Mouse (Mus musculus): ENCODE measurements around the gene 3110082I17Rik. TPM values are rescaled to one million over a fixed set of nuclear protein-coding genes. Genes with fewer than 3 reads are reported as not detected.

Gene 3110082I17Rik
- polyA plus RNA-seq, 1 experiment, result 16.4 TPM

- peaks cover 11% of the 10 kb centered on the region for H3K4me1 ChIP-seq (ENCODE audit: control insufficient read depth, insufficient read depth, low read length)
- TF ChIP-seq POLR2A (IDR thresholded peaks at IDR 0.05; ENCODE audit: borderline replicate concordance, low read depth, low read length) (no peak), CTCF (IDR thresholded peaks at IDR 0.05; ENCODE audit: low read depth, low read length) (no peak)
- H3K4me3 ChIP-seq (ENCODE audit: insufficient read depth, low read length), result no peak overlapping the region
- no peak overlapping the region for H3K27ac ChIP-seq (ENCODE audit: insufficient read depth, low read depth, low read length)
Measured at GRCm38 (mm10) chr5:139316982-139317675, 143.2 kb downstream of the 3110082I17Rik start.

GRCm38 (mm10) chr5:139314941-139315642, 145.2 kb downstream of the 3110082I17Rik start:
- peaks cover 15% of the 10 kb centered on the region for H3K4me1 ChIP-seq (ENCODE audit: control insufficient read depth, insufficient read depth, low read length)
- no peak overlapping the region for H3K4me3 ChIP-seq (ENCODE audit: insufficient read depth, low read length)
- TF ChIP-seq CTCF (IDR thresholded peaks at IDR 0.05; ENCODE audit: low read depth, low read length), result no peak
- no peak for TF ChIP-seq POLR2A (IDR thresholded peaks at IDR 0.05; ENCODE audit: borderline replicate concordance, low read depth, low read length)
- no peak overlapping the region for H3K27ac ChIP-seq (ENCODE audit: insufficient read depth, low read depth, low read length)

GRCm38 (mm10) chr5:139313536-139313935, 146.8 kb downstream of the 3110082I17Rik start:
- Histone ChIP-seq H3K4me3 (ENCODE audit: insufficient read depth, low read length) (no peak overlapping the region), H3K27ac (ENCODE audit: insufficient read depth, low read depth, low read length) (no peak overlapping the region), H3K4me1 (ENCODE audit: control insufficient read depth, insufficient read depth, low read length) (peaks cover 18% of the 10 kb centered on the region)
- TF ChIP-seq POLR2A (IDR thresholded peaks at IDR 0.05; ENCODE audit: borderline replicate concordance, low read depth, low read length) (no peak), CTCF (IDR thresholded peaks at IDR 0.05; ENCODE audit: low read depth, low read length) (no peak)

GRCm38 (mm10) chr5:139311822-139312221, 148.5 kb downstream of the 3110082I17Rik start:
- no peak overlapping the region for H3K4me3 ChIP-seq (ENCODE audit: insufficient read depth, low read length)
- peaks cover 18% of the 10 kb centered on the region for H3K4me1 ChIP-seq (ENCODE audit: control insufficient read depth, insufficient read depth, low read length)
- H3K27ac ChIP-seq (ENCODE audit: insufficient read depth, low read depth, low read length), result no peak overlapping the region
- no peak for TF ChIP-seq POLR2A (IDR thresholded peaks at IDR 0.05; ENCODE audit: borderline replicate concordance, low read depth, low read length)
- no peak for TF ChIP-seq CTCF (IDR thresholded peaks at IDR 0.05; ENCODE audit: low read depth, low read length)

- H3K27ac ChIP-seq (ENCODE audit: insufficient read depth, low read depth, low read length), result no peak overlapping the region
- peaks cover 18% of the 10 kb centered on the region for H3K4me1 ChIP-seq (ENCODE audit: control insufficient read depth, insufficient read depth, low read length)
- H3K4me3 ChIP-seq (ENCODE audit: insufficient read depth, low read length), result no peak overlapping the region
- TF ChIP-seq CTCF (IDR thresholded peaks at IDR 0.05; ENCODE audit: low read depth, low read length) (no peak), POLR2A (IDR thresholded peaks at IDR 0.05; ENCODE audit: borderline replicate concordance, low read depth, low read length) (no peak)
Measured at GRCm38 (mm10) chr5:139310477-139310876, 149.8 kb downstream of the 3110082I17Rik start.

- Histone ChIP-seq H3K4me3 (ENCODE audit: insufficient read depth, low read length) (no peak overlapping the region), H3K27ac (ENCODE audit: insufficient read depth, low read depth, low read length) (no peak overlapping the region), H3K4me1 (ENCODE audit: control insufficient read depth, insufficient read depth, low read length) (peaks cover 13% of the 10 kb centered on the region)
- TF ChIP-seq POLR2A (IDR thresholded peaks at IDR 0.05; ENCODE audit: borderline replicate concordance, low read depth, low read length) (no peak), CTCF (IDR thresholded peaks at IDR 0.05; ENCODE audit: low read depth, low read length) (no peak)
Measured at GRCm38 (mm10) chr5:139309946-139310345, 150.4 kb downstream of the 3110082I17Rik start.

Other genes with a start within 250 kb of the 3110082I17Rik start
- gene Get4, start 208.2 kb downstream of the 3110082I17Rik start, polyA plus RNA-seq (2012; ENCODE audit: insufficient read depth, insufficient read length, missing spikeins), result 26.8 and 29.2 TPM in 2 replicates
- gene Adap1, start 134.9 kb downstream of the 3110082I17Rik start, polyA plus RNA-seq (2012; ENCODE audit: insufficient read depth, insufficient read length, missing spikeins), result 73.2 and 77.1 TPM in 2 replicates
- gene Cox19, start 109.1 kb downstream of the 3110082I17Rik start, polyA plus RNA-seq (2012; ENCODE audit: insufficient read depth, insufficient read length, missing spikeins), result 31.4 and 36.1 TPM in 2 replicates
- gene Cyp2w1, start 107.9 kb downstream of the 3110082I17Rik start, polyA plus RNA-seq (2012; ENCODE audit: insufficient read depth, insufficient read length, missing spikeins), result not detected in 2 replicates
- gene Gpr146, start 82.8 kb downstream of the 3110082I17Rik start, polyA plus RNA-seq (2012; ENCODE audit: insufficient read depth, insufficient read length, missing spikeins), result 34.5 and 34.7 TPM in 2 replicates
- 13.2 and 14.4 TPM in 2 replicates for gene C130050O18Rik, start 55.2 kb downstream of the 3110082I17Rik start, polyA plus RNA-seq (2012; ENCODE audit: insufficient read depth, insufficient read length, missing spikeins)
- gene Gper1, start 37.4 kb downstream of the 3110082I17Rik start, polyA plus RNA-seq (2012; ENCODE audit: insufficient read depth, insufficient read length, missing spikeins), result not detected in 2 replicates
- 32.5 and 38.1 TPM in 2 replicates for gene Zfand2a, start 24.0 kb upstream of the 3110082I17Rik start, polyA plus RNA-seq (2012; ENCODE audit: insufficient read depth, insufficient read length, missing spikeins)
- not detected in 2 replicates for gene Uncx, start 83.0 kb upstream of the 3110082I17Rik start, polyA plus RNA-seq (2012; ENCODE audit: insufficient read depth, insufficient read length, missing spikeins)